Mouse (Mus musculus) CD4-positive, CD25-positive, alpha-beta regulatory T cell, adult 4 months (primary cell): ENCODE results near the gene Cks2. TPM values are rescaled to one million over a fixed set of nuclear protein-coding genes. Genes with fewer than 3 reads are reported as not detected.
A peak's percentile ranks its signal among the peaks of the same experiment; 100 is the strongest.
"Not testable (repeated sequence)": the region's sequence is repeated elsewhere in the genome, so short reads cannot be mapped to it uniquely, and the experiment has no call there.

Experiments
- ATAC-seq: one replicate; pipeline ENCODE4 v1.8.0; 2017
- polyA plus RNA-seq, 2 experiments: library from polyadenylated mRNA; unstranded; fragments of 100-300 nt; shearing (Covaris generic); gene quantifications; one replicate each; pipeline ENCODE4 v1.2.1; 2017

Gene Cks2
- 10 to 100 TPM; 31.7 to 37.2 TPM for polyA plus RNA-seq

DNA sequence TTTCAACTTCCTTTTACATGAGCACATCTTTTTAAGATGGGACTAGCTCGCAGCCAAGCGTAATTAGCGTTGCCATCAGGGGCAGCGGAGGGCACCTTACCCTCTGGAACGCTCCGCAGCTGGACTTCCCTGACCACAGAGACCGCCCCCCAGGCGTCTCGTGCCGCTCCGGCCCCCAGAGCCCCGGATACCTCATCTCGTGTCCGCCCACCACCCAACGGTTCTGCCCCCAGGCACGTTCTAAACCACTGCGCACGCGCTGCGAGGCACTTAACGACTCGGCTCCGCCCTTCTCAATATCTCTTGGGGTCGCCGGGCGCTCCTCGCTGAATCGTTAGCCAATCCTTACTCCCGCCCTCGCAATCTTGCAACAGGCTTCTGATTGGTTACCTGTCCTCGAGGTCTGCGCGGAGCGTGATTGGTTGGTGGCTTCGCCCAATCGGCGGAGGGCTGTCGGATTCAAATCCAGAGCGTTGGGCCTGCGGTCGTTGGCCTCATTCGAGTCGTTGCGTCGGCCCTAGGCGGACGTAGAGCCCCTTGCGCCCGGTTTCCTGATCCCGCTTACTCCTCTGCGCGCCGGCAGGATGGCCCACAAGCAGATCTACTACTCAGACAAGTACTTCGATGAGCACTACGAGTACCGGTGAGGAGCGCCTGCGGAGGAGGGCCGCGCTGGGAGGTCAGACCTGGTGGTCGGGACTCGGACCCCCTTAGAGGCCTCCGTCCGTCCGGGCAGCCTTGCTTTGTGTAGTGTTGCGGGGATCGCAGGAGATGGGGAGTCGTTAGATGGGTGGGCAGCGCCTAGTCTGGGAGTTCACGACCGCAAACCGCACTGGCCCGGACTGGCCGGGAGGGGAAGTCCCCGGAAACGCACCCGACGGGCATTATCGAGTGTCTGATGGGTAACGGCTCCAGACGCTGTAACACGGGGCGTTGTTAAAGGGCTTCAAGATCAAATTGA, at the start of gene Cks2:
Cks2 (plus strand) TSS at position 404 of the 961 bp plus-strand sequence.
- ATAC-seq: peak; percentile 97

DNA sequence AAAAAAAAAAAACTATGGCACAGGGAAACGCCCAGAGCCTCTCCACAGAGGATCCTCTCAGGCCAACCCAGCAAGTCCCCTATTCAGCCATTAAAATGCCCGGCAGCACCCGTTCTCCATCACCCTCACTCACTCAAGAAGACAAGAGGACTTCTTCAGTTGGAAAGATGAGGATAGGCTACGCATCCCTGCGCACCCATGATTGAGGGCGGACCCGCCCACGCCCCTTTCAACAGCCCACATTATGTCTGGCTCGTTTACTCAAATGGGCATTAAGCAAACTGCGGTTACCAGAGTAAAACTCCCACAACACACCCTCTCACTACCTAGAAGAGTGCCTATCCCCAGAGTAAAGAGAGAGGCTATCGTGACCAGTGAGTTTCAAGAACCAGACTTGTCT, 49.6 kb upstream of the Cks2 start:
- no peak for ATAC-seq

DNA sequence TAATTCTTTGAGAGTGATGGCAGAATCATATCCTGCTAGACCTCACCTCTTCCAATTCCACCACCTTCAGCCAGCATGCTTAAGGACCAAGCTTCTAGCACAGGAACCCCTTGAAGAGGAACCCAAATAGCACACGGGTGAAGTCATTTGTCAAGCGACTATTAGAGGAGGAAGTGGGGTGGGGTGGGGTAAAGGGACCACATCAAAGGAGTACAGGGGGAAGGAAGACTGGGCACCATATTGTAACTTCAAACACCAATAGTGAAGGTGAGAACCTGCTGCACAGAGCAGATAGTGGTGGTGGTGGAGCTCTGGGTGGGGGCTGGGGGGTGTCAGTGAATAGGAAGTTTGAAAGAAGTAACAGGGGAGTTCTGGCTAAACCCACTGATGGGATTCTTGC, 47.0 kb upstream of the Cks2 start:
- ATAC-seq: peak; percentile 87

GRCm38 (mm10) chr13:51600169-51600568, 44.9 kb upstream of the Cks2 start:
- ATAC-seq: no peak

GRCm38 (mm10) chr13:51602764-51603163, 42.3 kb upstream of the Cks2 start:
- ATAC-seq: no peak

- no peak for ATAC-seq
Measured at GRCm38 (mm10) chr13:51603221-51603893, 41.7 kb upstream of the Cks2 start.

DNA sequence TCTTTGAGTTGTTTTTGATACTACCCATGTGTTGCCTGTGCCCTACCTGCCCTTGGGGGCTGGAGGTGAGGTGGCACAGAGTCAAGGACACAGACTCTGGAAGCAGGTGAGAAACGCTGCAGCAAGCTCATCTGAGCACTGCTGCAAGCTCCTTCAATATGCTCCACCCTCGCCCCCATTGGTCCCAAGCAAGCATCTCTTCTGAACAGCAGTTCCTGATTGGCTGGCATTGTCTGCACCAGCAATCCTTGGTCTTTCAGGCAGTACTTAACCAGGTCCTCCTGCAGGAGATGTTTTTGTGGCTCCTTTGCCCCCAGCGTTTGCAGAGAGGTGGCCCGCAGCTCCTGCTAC, 41.2 kb upstream of the Cks2 start:
- ATAC-seq: no peak

DNA sequence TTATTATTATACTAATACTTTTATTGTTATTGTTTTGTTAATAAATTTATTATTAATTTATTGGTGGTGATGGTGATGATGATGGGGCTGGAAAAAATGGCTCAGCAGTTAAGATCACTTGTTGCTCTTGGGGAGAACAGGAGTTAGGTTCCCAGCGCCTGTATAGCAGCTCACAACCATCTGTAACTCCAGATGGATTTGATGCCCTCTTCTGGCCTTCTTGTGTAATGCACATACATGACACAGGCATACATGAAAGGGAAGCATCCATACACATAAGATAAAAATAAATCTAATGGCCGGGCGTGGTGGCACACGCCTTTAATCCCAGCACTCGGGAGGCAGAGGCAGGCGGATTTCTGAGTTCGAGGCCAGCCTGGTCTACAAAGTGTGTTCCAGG, 35.8 kb upstream of the Cks2 start:
- ATAC-seq: no peak

DNA sequence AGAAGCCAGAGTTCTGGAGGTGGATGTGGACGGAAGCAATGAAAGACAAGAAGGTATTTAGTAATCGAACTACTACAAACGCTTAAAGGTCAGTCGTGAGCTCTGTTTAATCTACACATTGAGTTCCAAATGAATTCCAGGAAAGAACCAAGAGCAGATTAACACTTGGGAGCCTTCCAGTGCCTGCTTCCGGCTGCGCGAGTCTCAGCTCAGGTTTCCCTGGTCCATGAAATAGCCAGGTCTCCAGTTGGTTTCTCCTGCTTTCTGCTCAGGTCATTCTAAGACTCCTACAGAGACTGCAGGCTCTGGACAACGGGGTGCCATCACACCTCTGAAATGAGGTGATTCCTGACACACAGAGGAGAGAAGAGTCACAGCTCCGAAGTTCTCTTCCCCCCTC, 34.0 kb upstream of the Cks2 start:
- no peak for ATAC-seq

GRCm38 (mm10) chr13:51611500-51611899, 33.5 kb upstream of the Cks2 start:
- ATAC-seq: no peak

GRCm38 (mm10) chr13:51615815-51616214, 29.2 kb upstream of the Cks2 start:
- no peak for ATAC-seq

DNA sequence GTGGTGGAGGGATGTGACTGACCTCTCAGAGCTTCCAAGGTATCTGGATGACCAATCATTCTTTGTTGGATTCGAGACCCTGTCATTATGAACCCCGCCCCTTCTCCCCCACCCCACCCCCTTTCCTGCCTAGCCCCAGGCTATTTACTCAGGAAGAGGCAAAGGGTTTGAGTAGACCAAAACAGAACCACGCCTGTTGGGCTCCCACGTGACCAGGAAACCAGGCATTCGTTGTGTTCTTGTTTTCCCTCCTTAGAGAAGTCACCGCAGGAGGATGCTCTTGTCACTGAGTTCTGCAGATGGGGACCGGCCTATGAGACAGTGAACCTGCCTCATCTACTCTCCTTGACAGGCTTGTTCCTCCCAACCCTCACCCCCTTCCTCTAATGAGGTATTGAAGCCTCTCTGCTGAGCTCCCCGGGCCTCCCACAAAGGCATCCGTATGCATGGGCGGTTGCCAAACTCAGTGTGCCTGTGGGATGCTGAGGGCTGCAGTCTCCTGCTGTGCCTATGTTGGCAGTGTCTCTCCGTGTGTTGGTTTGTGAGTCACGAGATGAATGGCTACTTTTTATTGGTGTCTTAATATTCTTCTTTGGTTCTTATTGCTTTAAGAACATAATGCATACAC, 28.5 kb upstream of the Cks2 start:
- ATAC-seq: no peak

- no peak for ATAC-seq
Measured at GRCm38 (mm10) chr13:51617306-51617705, 27.7 kb upstream of the Cks2 start.

- no peak for ATAC-seq
Measured at GRCm38 (mm10) chr13:51617861-51618260, 27.2 kb upstream of the Cks2 start.

GRCm38 (mm10) chr13:51618602-51619001, 26.4 kb upstream of the Cks2 start:
- ATAC-seq: no peak

DNA sequence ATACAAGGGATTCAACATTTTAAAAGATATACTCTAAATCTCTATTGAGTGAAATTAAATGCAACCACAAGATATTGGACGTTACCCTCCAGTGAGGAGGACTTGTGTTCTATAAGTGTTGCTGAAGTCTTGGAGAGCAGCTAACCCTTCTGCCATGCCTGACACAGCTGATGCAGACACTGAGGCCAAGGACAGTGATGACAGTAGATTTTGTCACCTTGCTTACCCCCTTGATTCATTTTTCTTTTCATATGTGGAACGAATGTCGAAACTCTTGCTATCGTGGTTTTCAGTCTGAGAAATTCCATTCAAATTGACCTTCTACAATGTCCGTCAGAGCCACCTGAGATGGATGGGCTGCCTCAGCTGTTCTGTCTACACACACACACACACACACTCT, 22.4 kb upstream of the Cks2 start:
- no peak for ATAC-seq

DNA sequence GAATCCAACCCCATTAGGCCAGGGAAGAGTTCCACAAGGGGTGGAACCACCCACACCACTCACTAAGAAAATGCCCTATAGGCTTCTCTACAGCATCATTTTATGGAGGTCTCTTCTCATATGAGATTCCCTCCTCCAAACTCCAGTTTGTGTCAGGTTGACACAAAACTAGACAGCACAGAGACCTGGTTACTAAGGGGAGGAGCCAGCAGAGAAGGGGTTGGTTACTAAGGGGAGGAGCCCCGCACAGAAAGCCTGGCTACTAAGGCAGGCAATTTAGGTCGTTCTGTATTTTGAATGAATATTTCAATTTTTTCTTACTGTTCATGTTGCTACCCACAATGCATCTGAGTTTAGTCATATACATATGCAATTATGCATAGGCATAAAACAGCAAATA, 21.4 kb upstream of the Cks2 start:
- ATAC-seq: no peak

GRCm38 (mm10) chr13:51628273-51628848, 16.7 kb upstream of the Cks2 start:
- no peak for ATAC-seq

DNA sequence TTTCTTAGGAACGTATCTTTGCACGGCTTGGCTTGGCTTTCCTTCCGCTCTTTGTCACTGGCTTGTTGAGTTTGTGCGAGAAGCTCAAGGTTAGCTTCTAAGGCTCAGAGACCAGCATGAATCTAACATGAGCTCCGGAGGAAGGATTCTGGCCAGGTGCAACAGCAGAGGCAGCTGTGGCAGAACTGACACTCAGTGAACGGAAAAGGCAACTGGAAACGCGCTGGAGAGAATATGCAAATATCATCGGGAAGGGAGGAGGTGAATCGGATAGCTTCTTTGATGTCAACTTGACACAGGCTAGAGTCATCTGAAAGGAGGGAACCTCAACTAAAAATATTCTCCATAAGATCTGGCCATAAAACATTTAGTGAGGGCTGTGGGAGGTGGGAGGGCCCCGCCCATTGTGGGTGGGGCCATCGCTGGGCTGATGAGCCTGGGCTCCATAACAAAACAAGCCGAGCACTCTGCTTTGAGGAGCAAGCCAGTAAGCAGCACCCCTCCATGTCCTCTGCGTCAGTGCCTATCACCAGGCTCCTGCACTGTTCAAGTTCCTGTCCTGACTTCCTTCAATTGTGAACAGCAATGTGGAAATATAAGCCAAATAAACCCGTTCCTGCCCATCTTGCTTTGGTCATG, 13.6 kb upstream of the Cks2 start:
- no peak for ATAC-seq

- ATAC-seq: no peak
Measured at GRCm38 (mm10) chr13:51632560-51633218, 12.3 kb upstream of the Cks2 start.

- ATAC-seq: not testable (repeated sequence)
Measured at GRCm38 (mm10) chr13:51635384-51635783, 9.6 kb upstream of the Cks2 start.

- ATAC-seq: no peak
Measured at GRCm38 (mm10) chr13:51638958-51639357, 6.1 kb upstream of the Cks2 start.
